Mouse (Mus musculus): Measurements from ENCODE around the gene Spire2.

The Spire2 gene

GRCm38 (mm10) chr8:123333864-123334263 lies 1.4 kb downstream of the Spire2 start:
- peak; percentile 43 for DNase-seq (ENCODE audit: low read depth, low spot score)

GRCm38 (mm10) chr8:123334467-123334866 lies 2.0 kb downstream of the Spire2 start:
- DNase-seq (ENCODE audit: low read depth, low spot score), result no peak

GRCm38 (mm10) chr8:123337475-123337874 lies 5.0 kb downstream of the Spire2 start:
- no peak for DNase-seq (ENCODE audit: low read depth, low spot score)

GRCm38 (mm10) chr8:123340071-123340470 lies 7.6 kb downstream of the Spire2 start:
- no peak for DNase-seq (ENCODE audit: low read depth, low spot score)

DNA sequence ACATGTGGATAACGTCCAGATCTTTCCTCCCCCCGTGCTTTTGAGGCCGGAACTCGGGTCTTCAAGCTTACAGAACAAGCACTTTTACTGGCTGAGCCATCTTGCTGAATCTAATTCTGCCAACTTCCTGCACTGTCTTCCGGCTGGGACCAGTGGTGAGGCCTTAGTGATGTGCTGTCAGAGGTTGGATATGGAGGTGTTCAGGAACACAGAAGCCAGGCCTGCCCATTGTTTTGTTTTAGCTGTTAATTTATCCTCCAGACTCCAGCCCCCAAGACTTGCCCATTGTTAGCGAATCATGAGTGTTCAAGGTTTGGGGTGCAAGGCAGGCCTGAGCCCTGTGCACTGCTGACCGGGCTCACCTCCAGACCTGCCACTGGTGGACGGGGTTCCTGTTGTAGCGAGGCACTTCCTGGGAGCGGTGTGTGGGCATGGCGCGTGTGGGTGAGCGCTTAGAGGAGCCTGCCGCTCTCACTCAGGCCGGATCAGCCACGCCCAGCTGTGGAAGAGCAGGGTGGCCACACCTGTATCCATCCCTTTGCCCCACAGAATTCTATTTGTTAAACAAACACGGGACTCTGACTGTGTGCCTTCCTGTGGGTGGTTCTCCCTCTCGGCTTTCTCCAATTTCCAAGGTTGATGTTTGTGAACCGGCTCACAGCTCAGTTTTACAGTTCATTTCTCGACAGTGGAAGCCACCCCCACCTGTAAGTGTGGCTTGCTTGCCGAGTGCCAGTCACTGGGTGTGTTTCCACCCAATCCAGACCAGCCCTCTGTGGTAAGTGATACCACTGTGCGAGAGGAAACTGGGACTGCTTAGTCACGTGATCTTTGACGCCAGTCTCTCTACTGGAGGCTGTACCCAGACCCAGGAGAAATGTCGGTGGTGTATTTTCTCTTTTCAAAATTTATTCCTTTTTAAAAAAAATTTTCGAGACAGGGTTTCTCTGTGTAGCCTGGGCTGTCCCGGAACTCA lies 8.8 kb downstream of the Spire2 start:
- no peak for DNase-seq (ENCODE audit: low read depth, low spot score)

DNA sequence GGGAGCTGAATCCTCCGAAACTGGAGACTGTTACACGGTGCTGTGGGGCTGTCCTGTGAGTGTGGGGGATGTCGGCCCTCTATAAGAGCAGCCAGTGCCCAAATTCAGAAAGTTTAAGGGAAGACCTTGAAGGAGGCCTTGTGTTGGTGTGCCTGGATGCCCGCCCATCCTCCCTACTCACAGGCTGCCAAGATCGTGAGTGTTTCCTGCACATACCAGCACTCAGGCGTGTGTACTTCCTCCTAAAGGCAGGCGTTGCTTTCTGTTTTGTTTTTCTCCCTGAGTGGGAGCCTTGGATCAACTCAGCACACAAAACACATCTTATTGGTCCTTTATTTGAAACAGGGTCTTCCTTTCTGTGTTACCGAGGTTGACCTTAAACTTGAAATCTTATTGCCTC lies 9.7 kb downstream of the Spire2 start:
- peak; percentile 64 for DNase-seq (ENCODE audit: low read depth, low spot score)

DNA sequence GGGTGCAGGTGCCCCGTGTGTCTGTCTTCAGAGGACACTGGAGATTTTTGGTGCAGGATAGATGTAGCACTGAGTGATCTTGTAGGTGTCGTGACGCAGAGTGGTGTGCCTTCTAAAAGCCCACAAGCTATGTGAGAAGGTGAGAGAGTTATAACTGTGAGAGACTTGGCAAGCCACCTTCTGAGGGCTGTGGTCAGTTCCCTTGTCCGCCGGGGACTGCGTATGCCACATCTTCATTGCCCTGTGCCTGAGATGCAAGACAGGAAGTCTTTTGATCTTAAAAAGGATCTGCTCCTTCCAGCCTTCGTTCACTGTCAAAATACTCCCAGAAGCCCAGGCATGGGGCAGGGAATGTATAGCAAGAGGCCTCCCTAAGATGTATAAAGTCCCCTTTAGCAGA lies 10.4 kb downstream of the Spire2 start:
- no peak for DNase-seq (ENCODE audit: low read depth, low spot score)

DNA sequence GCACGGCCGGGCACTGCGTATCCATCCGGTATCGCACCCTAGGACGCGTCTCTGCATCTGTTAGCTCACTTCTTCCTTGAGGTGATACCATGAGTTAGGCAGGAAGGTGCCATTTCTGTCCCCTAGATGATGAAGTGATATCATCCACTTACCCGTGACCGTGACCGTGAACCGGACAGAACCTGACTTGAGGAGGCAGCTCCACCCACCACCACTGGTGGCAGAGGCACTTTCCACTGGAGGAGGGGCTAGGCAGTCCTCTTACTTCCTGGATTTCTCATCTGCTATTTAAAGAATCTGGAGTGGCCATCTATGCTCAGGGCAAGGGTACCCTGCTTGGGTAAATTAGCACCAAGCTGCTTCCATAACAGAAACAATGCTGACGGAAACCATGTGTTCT lies 10.9 kb downstream of the Spire2 start:
- DNase-seq (ENCODE audit: low read depth, low spot score), result no peak

DNA sequence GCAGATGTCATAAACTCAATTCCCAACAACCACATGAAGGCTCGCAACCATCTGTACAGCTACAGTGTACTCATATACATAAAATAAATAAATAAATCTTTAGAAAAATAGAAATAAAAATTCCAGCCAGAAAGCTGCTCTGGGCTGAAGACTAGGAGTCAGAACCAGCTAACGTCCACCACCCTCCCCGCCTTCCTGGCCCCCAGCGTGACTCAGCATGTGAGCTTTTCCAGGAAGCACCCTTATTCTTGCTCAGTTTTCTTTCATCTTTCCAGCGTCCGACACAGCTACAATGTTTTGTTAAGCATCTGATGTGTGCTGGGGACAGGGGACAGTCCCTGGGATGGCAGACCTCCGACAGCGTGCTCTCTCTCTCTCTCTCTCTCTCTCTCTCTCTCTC lies 12.6 kb downstream of the Spire2 start:
- no peak for DNase-seq (ENCODE audit: low read depth, low spot score)

- no peak for DNase-seq (ENCODE audit: low read depth, low spot score)
Observed at GRCm38 (mm10) chr8:123345856-123346255, 13.3 kb downstream of the Spire2 start.

DNA sequence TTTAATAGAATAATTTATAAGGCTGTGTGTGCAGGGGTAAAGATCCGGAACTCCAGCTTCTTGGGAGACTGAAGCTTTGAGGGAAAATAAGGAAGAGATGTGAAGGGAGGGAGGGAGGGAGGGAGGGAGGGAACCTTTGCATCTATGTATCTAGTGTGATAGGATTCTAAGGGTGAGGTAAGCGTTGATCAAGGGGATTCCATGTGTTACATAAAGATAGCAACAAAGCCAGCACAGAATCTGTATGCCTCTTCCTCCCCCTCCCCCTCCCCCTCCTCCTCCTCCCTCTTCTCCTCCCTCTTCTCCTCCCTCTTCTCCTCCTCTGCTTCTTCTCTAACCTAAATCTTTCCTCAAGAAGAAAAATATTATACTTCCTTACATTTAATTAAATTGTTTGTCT lies 14.8 kb downstream of the Spire2 start:
- no peak for DNase-seq (ENCODE audit: low read depth, low spot score)

- no peak for DNase-seq (ENCODE audit: low read depth, low spot score)
Observed at GRCm38 (mm10) chr8:123348237-123348843, 15.8 kb downstream of the Spire2 start.

- DNase-seq (ENCODE audit: low read depth, low spot score), result no peak
Observed at GRCm38 (mm10) chr8:123349073-123349472, 16.6 kb downstream of the Spire2 start.

- no peak for DNase-seq (ENCODE audit: low read depth, low spot score)
Observed at GRCm38 (mm10) chr8:123352118-123352517, 19.6 kb downstream of the Spire2 start.

DNA sequence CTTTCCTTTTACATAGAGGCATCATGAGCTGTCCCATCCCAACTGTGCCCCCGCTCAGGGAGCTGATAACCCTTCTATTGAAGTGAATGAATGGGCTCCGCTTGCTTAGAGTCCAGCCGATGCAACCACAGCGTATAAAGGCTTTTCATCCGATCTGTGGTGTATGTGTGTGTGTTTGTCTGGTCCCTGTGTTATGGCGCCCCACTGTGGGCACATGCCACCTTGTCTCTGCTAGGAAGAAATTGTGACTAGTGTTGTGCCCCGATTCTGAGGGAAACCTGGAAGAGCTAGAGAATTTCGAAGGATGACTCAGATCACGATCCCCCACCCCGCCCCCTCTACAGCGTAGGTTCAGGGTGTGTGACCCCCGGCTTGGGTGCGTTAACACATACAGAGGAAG lies 20.3 kb downstream of the Spire2 start:
- peak; percentile 77 for DNase-seq (ENCODE audit: low read depth, low spot score)

GRCm38 (mm10) chr8:123353216-123353615 lies 20.7 kb downstream of the Spire2 start:
- no peak for DNase-seq (ENCODE audit: low read depth, low spot score)

- DNase-seq (ENCODE audit: low read depth, low spot score), result peak; percentile 86
Observed at GRCm38 (mm10) chr8:123361082-123361739, 28.7 kb downstream of the Spire2 start.

- DNase-seq (ENCODE audit: low read depth, low spot score), result peak; percentile 98
Observed at GRCm38 (mm10) chr8:123373403-123374238, 41.1 kb downstream of the Spire2 start, which contains the start of gene Tcf25. Gene Tcf25, plus strand, starts transcription at chr8:123373753.

DNA sequence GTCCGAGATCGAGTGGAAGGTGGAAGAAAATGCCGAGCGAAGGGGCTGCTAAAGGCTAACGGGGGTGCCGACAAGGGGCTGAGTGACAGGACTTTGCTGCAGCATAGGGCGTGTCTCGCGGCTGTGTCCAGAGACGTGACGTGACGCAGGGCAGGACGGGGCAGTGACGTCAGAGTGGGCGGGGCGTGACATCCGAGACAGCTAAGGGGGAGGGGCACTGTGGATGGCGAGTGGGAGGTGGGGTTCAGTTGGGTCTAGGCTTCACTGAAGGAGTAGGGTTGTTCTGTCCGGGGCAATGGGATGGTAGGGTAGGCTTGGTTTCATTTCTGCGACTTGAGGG lies 41.7 kb downstream of the Spire2 start:
- DNase-seq (ENCODE audit: low read depth, low spot score), result peak; percentile 95

DNA sequence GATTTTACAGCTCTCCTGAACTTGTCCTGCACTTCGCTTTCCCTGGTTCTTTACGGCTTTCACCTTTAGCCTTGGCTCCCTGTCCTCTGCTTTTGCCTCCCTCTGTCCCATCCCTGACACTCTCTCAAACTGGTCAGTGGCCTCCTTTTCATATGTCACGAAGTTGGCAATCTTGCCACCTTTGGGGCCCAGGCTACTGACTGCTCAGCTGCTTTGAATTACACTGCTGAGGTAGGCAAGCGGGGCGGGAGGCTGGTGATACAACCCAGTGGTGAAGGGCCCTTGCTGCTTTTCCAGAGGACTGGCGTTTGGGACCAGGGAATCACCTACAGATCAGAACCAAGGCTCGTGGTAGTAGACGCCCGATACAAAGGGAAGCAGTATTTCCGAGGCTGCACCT lies 43.2 kb downstream of the Spire2 start:
- DNase-seq (ENCODE audit: low read depth, low spot score), result no peak

- no peak for DNase-seq (ENCODE audit: low read depth, low spot score)
Observed at GRCm38 (mm10) chr8:123376106-123376505, 43.6 kb downstream of the Spire2 start.

DNA sequence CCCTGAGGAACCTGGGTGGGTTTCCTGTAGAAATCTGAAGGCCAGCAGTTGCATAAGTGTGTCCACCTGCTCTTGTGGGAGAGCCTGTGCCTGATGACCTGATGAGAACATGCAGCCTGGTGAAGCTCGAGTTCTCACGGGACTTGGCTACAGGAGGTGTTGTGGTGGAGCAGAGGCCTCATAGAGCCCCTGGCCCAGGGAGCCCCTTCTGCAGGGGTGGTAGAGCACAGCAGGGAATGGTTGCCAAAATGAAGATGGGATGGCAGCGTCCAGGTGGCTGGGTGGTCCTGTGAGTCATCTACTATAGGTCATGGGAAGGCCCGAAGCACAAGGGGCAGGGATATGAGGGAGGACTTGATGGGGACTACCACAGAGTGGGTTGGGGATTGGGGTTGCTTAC lies 49.2 kb downstream of the Spire2 start:
- DNase-seq (ENCODE audit: low read depth, low spot score), result no peak
